8 mouse cellular contexts compared by ENCODE assay signal in the genomic region with DNA sequence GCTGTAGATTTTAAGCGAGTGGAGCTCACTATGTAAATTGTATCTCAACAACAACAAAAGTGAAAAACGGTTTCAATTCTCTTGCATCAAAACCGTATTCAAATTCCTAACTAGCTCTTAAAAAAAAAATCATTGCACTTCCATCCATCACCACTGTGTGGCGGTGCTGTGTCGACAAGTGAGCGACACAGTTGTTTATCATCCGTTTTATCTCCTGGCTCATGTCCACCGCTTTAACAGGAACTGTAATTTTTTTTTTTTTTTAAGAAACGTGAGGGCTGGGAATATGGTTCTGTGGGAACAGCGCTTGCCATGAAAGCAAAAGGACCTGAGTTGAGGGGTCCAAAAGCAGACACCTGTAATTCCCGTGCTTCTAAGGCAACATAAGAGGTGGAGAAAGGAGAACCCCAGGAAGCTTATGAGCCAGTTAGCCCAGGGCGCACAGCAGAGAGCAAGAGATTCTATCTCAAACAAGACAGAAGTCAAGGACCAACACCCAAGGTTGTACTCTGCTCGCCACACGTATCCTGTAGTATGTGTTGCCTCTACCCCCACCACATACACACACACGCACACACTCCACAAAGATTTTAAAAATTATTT. TPM values are rescaled to one million over a fixed set of nuclear protein-coding genes. Genes with fewer than 3 reads are reported as not detected.
DNase-seq lines count a peak whose midpoint lies in the region; ATAC-seq and TF ChIP-seq lines count a peak whose summit lies in the region.

No protein-coding gene starts in this region.

- no peak for ATAC-seq in G1E (ENCODE audit: extremely low read depth, insufficient number of reproducible peaks, low FRiP score, poor library complexity, severe bottlenecking)
- ATAC-seq in erythroid progenitor cell, adult 5-6 weeks (replicated peaks; ENCODE audit: low FRiP score, poor library complexity, severe bottlenecking), result peak; percentile 69

- TF ChIP-seq CTCF in G1E (IDR thresholded peaks at IDR 0.05; ENCODE audit: low read depth, low read length), result peak; percentile 40; the same call in 1 of the 2 replicates

- H3K36me3 ChIP-seq in G1E (replicated peaks), result no peaks in the 10 kb centered on the region

- DNase-seq in G1E (ENCODE audit: low spot score), result peak; percentile 32
- peak; percentile 48 to 73 for DNase-seq in adrenal gland, postnatal 36 days
- peak; percentile 69 for DNase-seq in heart, postnatal 4 days
- DNase-seq in layer of hippocampus, adult 8-10 months (ENCODE audit: low spot score in 2 of 2), result peak; percentile 32 to 75
- DNase-seq in lung, postnatal 14 days, result peak; percentile 81
- DNase-seq in retina, postnatal 7 days (ENCODE audit: low read depth, low spot score), result peak; percentile 59
- DNase-seq in urinary bladder, postnatal 36 days (ENCODE audit: low spot score in 2 of 2), result peak; percentile 60 to 64

- H3K27me3 ChIP-seq in G1E (ENCODE audit: insufficient read depth, low read length), result peaks cover 18% of the 10 kb centered on the region

- H3K4me3 ChIP-seq in G1E (ENCODE audit: low read depth, low read length), result no peak overlapping the region

- peaks cover 16% of the 10 kb centered on the region for H3K4me1 ChIP-seq in G1E (ENCODE audit: insufficient read depth, low read depth, low read length)

- no peaks in the 10 kb centered on the region for H3K9me3 ChIP-seq in G1E (replicated peaks)

RNA-seq across cellular contexts. Expression of gene Aicda, which starts 3.5 kb away (rescaled TPM):
- total RNA-seq in G1E (2014; fragmentation: Nextera tagmentation), result not detected in 2 replicates
- total RNA-seq in G1E (2017), result not detected in 2 replicates
- not detected in 2 replicates for polyA plus RNA-seq in G1E (2012)
- not detected for total RNA-seq in adrenal gland, postnatal 36 days (2021)
- not detected in 2 replicates for total RNA-seq in erythroid progenitor cell, adult 5-6 weeks (2015; ENCODE audit: low replicate concordance)
- total RNA-seq in erythroid progenitor cell, adult 5-6 weeks (2017; ENCODE audit: low replicate concordance), result not detected in 2 replicates
- not detected for total RNA-seq in heart, postnatal 4 days (2021)
- not detected for total RNA-seq in layer of hippocampus, adult 8-10 months (2022)

RNA-seq across cellular contexts. Expression of gene Apobec1, which starts 45.2 kb away (rescaled TPM):
- total RNA-seq in G1E (2014; fragmentation: Nextera tagmentation), result 26.6 and 26.8 TPM in 2 replicates
- total RNA-seq in G1E (2017), result 7.0 and 7.2 TPM in 2 replicates
- 0.43 and 0.51 TPM in 2 replicates for polyA plus RNA-seq in G1E (2012)
- 10 to 100 TPM in 1 of 2 experiments, 1 to 10 TPM in 1; 7.5 to 11.6 TPM for total RNA-seq in adrenal gland, postnatal 36 days (2021)
- total RNA-seq in erythroid progenitor cell, adult 5-6 weeks (2015; ENCODE audit: low replicate concordance), result 29.2 and 35.2 TPM in 2 replicates
- 17.1 and 17.2 TPM in 2 replicates for total RNA-seq in erythroid progenitor cell, adult 5-6 weeks (2017; ENCODE audit: low replicate concordance)
- total RNA-seq in heart, postnatal 4 days (2021), result 1 to 10 TPM; 4.0 to 7.4 TPM
- total RNA-seq in layer of hippocampus, adult 8-10 months (2022), result 10 to 100 TPM in 1 of 4 experiments, 1 to 10 TPM in 3; 2.1 to 11.1 (median 4.4) TPM

RNA-seq across cellular contexts. Expression of gene Mfap5, which starts 51.4 kb away (rescaled TPM):
- total RNA-seq in G1E (2014; fragmentation: Nextera tagmentation) (not detected in 2 replicates), G1E (2017) (0.06 and 0.11 TPM in 2 replicates)
- not detected in 2 replicates for polyA plus RNA-seq in G1E (2012)
- total RNA-seq in adrenal gland, postnatal 36 days (2021), result 10 to 100 TPM; 15.7 to 34.1 TPM
- total RNA-seq in erythroid progenitor cell, adult 5-6 weeks (2015; ENCODE audit: low replicate concordance), result not detected in 2 replicates
- total RNA-seq in erythroid progenitor cell, adult 5-6 weeks (2017; ENCODE audit: low replicate concordance), result not detected in 2 replicates
- total RNA-seq in heart, postnatal 4 days (2021), result 10 to 100 TPM; 54.8 to 64.5 TPM
- total RNA-seq in layer of hippocampus, adult 8-10 months (2022), result under 1 TPM in 2 of 4 experiments, not detected in 2; 0.31 to 0.40 TPM

RNA-seq across cellular contexts. Expression of gene Gdf3, which starts 52.8 kb away (rescaled TPM):
- total RNA-seq in G1E (2014; fragmentation: Nextera tagmentation) (not detected in 2 replicates), G1E (2017) (0.05 and 0.06 TPM in 2 replicates)
- 0.04 and 0.09 TPM in 2 replicates for polyA plus RNA-seq in G1E (2012)
- not detected for total RNA-seq in adrenal gland, postnatal 36 days (2021)
- 5.8 and 8.8 TPM in 2 replicates for total RNA-seq in erythroid progenitor cell, adult 5-6 weeks (2015; ENCODE audit: low replicate concordance)
- not detected in 2 replicates for total RNA-seq in erythroid progenitor cell, adult 5-6 weeks (2017; ENCODE audit: low replicate concordance)
- total RNA-seq in heart, postnatal 4 days (2021), result not detected
- not detected for total RNA-seq in layer of hippocampus, adult 8-10 months (2022)

RNA-seq across cellular contexts. Expression of gene Rimklb, which starts 58.5 kb away (rescaled TPM):
- not detected in 2 replicates for total RNA-seq in G1E (2014; fragmentation: Nextera tagmentation)
- 0.05 and 0.06 TPM in 2 replicates for total RNA-seq in G1E (2017)
- polyA plus RNA-seq in G1E (2012), result 0.01 and 0.04 TPM in 2 replicates
- total RNA-seq in adrenal gland, postnatal 36 days (2021), result under 1 TPM; 0.23 to 0.50 TPM
- not detected in 2 replicates for total RNA-seq in erythroid progenitor cell, adult 5-6 weeks (2015; ENCODE audit: low replicate concordance)
- not detected in 2 replicates for total RNA-seq in erythroid progenitor cell, adult 5-6 weeks (2017; ENCODE audit: low replicate concordance)
- 1 to 10 TPM in 1 of 2 experiments, under 1 TPM in 1; 0.38 to 1.6 TPM for total RNA-seq in heart, postnatal 4 days (2021)
- total RNA-seq in layer of hippocampus, adult 8-10 months (2022), result 10 to 100 TPM; 49.8 to 78.3 (median 70.4) TPM

Comparison
In these comparisons a context has a peak if more than half of its experiments do, and no peak if none do; other contexts are left out.
1. RNA of gene Mfap5, which starts 51.4 kb away (total RNA-seq): 54.8 to 64.5 TPM in heart, postnatal 4 days and 15.7 to 34.1 TPM in adrenal gland, postnatal 36 days; 0.31 to 0.40 TPM in layer of hippocampus, adult 8-10 months, 0.06 to 0.11 TPM in G1E and not detected in erythroid progenitor cell, adult 5-6 weeks; every median in the first group is over 10 times any median in the second.
2. Peak in every context shown above with its lines, with median percentiles within 50 percentile points of each other: DNase-seq.